ENCODE assay signal across 9 mouse cellular contexts in the genomic region with DNA sequence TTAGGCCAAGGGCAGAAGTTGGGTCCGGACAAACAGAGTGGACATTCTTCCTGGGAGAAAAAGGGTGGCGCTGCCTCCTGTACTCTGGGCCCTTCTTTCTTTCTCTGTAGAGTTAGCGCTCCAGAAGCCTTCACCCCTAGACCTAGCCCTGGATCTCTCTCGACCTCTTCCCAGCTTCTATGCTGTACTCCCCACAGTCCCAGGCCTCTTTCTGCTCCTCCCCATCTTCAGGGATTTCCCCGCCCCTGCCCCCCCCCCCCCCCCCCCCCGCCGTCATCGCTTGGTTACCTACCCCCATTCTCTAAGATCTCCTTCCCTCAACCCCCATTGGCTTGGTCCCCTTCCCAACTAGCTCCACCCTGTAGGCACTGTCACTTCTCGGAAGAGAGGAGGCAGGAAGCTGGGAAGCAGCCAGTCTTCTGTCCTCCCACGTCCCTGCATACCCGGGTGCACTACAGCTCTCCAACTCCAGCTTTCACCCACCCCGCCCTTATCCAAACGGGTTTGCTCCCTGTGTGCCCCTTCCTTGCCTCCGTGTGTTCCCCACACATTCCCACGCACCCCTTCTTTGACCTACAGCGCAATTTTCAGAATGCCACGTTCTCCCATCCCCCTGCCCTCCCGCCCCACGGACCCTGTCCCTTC. TPM values are rescaled to one million over a fixed set of nuclear protein-coding genes. Genes with fewer than 3 reads are reported as not detected.
A peak's percentile ranks its signal among the peaks of the same experiment; 100 is the strongest.
DNase-seq lines count a peak whose midpoint lies in the region; ATAC-seq lines count a peak whose summit lies in the region.
"Had no signal": no experiment of that assay in that cellular context is flagged by ENCODE, and none has a peak within 500 bp of the region (broad histone marks: within the 10 kb centered on the region; RNA-seq: fewer than 3 reads in every experiment).

No protein-coding gene starts in this region.

- H3K27ac ChIP-seq in intestine, embryonic 15.5 days: peak overlapping the region; percentile 90

- DNase-seq in adrenal gland, adult 2 months: peak; percentile 84
- peak; percentile 61 for DNase-seq in embryo, embryonic 11 days
- peak; percentile 53 to 80 for DNase-seq in gastrocnemius, postnatal 4 days (ENCODE audit: low spot score in 2 of 2)
- peak; percentile 73 to 89 for DNase-seq in left cerebral cortex, postnatal 25 days (ENCODE audit: low spot score in 2 of 2)
- DNase-seq in right cerebral cortex, postnatal 36 days (ENCODE audit: low spot score in 2 of 2): peak; percentile 68 to 74

- 10% methylated on average over 16 of the region's 19 CpGs for WGBS in intestine, embryonic 15.5 days

- H3K27me3 ChIP-seq in intestine, embryonic 15.5 days (replicated peaks): no peaks in the 10 kb centered on the region

- H3K4me1 ChIP-seq in intestine, embryonic 15.5 days (replicated peaks): peaks cover 19% of the 10 kb centered on the region

- H3K4me3 ChIP-seq in intestine, embryonic 15.5 days (replicated peaks): peak overlapping the region; percentile 30

- no peaks in the 10 kb centered on the region for H3K36me3 ChIP-seq in intestine, embryonic 15.5 days

- H3K9ac ChIP-seq in intestine, embryonic 15.5 days: peak overlapping the region; percentile 36

- intact Hi-C loops in left cerebral cortex, postnatal 25 days (cut with DNase I): loop anchor here (1.0 kb wide), 4 partner anchors 38 to 202 kb away; a partner anchor contains a TSS

- no peaks in the 10 kb centered on the region for H3K9me3 ChIP-seq in intestine, embryonic 15.5 days

- peak overlapping the region; percentile 75 for H3K4me2 ChIP-seq in intestine, embryonic 15.5 days (replicated peaks)

- ATAC-seq in intestine, embryonic 15.5 days: peak; percentile 89
- ATAC-seq in megakaryocyte, adult 5-6 weeks (ENCODE audit: poor library complexity, severe bottlenecking): peak; percentile 45
- no peak for ATAC-seq in erythroid progenitor cell, adult 5-6 weeks (replicated peaks; ENCODE audit: low FRiP score, poor library complexity, severe bottlenecking)

RNA-seq across cellular contexts. Expression of a gene that starts 13.2 kb away (rescaled TPM):
- 1 to 10 TPM; 1.4 to 3.0 TPM for total RNA-seq in adrenal gland, adult 2 months (2021)
- 1.7 and 5.1 TPM in 2 replicates for polyA plus RNA-seq in adrenal gland, adult 2 months (2012; rRNA removed)
- under 1 TPM; 0.22 to 0.62 TPM for total RNA-seq in gastrocnemius, postnatal 4 days (2021)
- polyA plus RNA-seq in intestine, embryonic 15.5 days (2015; fragmentation: Nextera tagmentation; extraction: Ambion mirVana): 7.9 and 10.7 TPM in 2 replicates
- 10 to 100 TPM; 79.6 to 84.3 TPM for total RNA-seq in left cerebral cortex, postnatal 25 days (2021)
- total RNA-seq in megakaryocyte, adult 5-6 weeks (2015): 1.5 and 3.0 TPM in 2 replicates
- total RNA-seq in megakaryocyte, adult 5-6 weeks (2017): 1.7 and 2.5 TPM in 2 replicates
- not detected in 2 replicates for total RNA-seq in erythroid progenitor cell, adult 5-6 weeks (2015; ENCODE audit: low replicate concordance)
- 0.26 TPM in 1 of 2 replicates, not detected in the other for total RNA-seq in erythroid progenitor cell, adult 5-6 weeks (2017; ENCODE audit: low replicate concordance)

RNA-seq across cellular contexts. Expression of a gene that starts 18.8 kb away (rescaled TPM):
- total RNA-seq in adrenal gland, adult 2 months (2021): not detected
- not detected in 2 replicates for polyA plus RNA-seq in adrenal gland, adult 2 months (2012; rRNA removed)
- not detected for total RNA-seq in gastrocnemius, postnatal 4 days (2021)
- not detected in 2 replicates for polyA plus RNA-seq in intestine, embryonic 15.5 days (2015; fragmentation: Nextera tagmentation; extraction: Ambion mirVana)
- not detected for total RNA-seq in left cerebral cortex, postnatal 25 days (2021)
- total RNA-seq in megakaryocyte, adult 5-6 weeks (2015): not detected in 2 replicates
- total RNA-seq in megakaryocyte, adult 5-6 weeks (2017): not detected in 2 replicates
- not detected in 2 replicates for total RNA-seq in erythroid progenitor cell, adult 5-6 weeks (2015; ENCODE audit: low replicate concordance)
- total RNA-seq in erythroid progenitor cell, adult 5-6 weeks (2017; ENCODE audit: low replicate concordance): not detected in 2 replicates
- polyA plus RNA-seq: large intestine, adult 2 months had no signal

RNA-seq across cellular contexts. Expression of a gene that starts 30.0 kb away (rescaled TPM):
- total RNA-seq in adrenal gland, adult 2 months (2021): under 1 TPM in 1 of 2 experiments, not detected in 1; 0.93 TPM
- polyA plus RNA-seq in adrenal gland, adult 2 months (2012; rRNA removed): 0.39 and 1.2 TPM in 2 replicates
- total RNA-seq in gastrocnemius, postnatal 4 days (2021): 1 to 10 TPM in 1 of 2 experiments, not detected in 1; 1.2 TPM
- polyA plus RNA-seq in intestine, embryonic 15.5 days (2015; fragmentation: Nextera tagmentation; extraction: Ambion mirVana): 1.6 and 3.6 TPM in 2 replicates
- total RNA-seq in left cerebral cortex, postnatal 25 days (2021): not detected
- total RNA-seq in megakaryocyte, adult 5-6 weeks (2015): 1,773 and 2,031 TPM in 2 replicates
- total RNA-seq in megakaryocyte, adult 5-6 weeks (2017): 1,518 and 1,657 TPM in 2 replicates
- 172 and 212 TPM in 2 replicates for total RNA-seq in erythroid progenitor cell, adult 5-6 weeks (2015; ENCODE audit: low replicate concordance)
- 65.6 and 95.9 TPM in 2 replicates for total RNA-seq in erythroid progenitor cell, adult 5-6 weeks (2017; ENCODE audit: low replicate concordance)

RNA-seq across cellular contexts. Expression of a gene that starts 30.3 kb away (rescaled TPM):
- total RNA-seq in adrenal gland, adult 2 months (2021): 1 to 10 TPM in 1 of 2 experiments, under 1 TPM in 1; 0.89 to 1.5 TPM
- 0.68 and 1.4 TPM in 2 replicates for polyA plus RNA-seq in adrenal gland, adult 2 months (2012; rRNA removed)
- total RNA-seq in gastrocnemius, postnatal 4 days (2021): under 1 TPM; 0.25 to 0.54 TPM
- polyA plus RNA-seq in intestine, embryonic 15.5 days (2015; fragmentation: Nextera tagmentation; extraction: Ambion mirVana): 24.6 and 26.1 TPM in 2 replicates
- under 1 TPM in 1 of 2 experiments, not detected in 1; 0.21 TPM for total RNA-seq in left cerebral cortex, postnatal 25 days (2021)
- 6.7 and 9.7 TPM in 2 replicates for total RNA-seq in megakaryocyte, adult 5-6 weeks (2015)
- 3.8 and 6.1 TPM in 2 replicates for total RNA-seq in megakaryocyte, adult 5-6 weeks (2017)
- 4.3 TPM in 1 of 2 replicates, not detected in the other for total RNA-seq in erythroid progenitor cell, adult 5-6 weeks (2015; ENCODE audit: low replicate concordance)
- 0.91 and 1.3 TPM in 2 replicates for total RNA-seq in erythroid progenitor cell, adult 5-6 weeks (2017; ENCODE audit: low replicate concordance)

RNA-seq across cellular contexts. Expression of a gene that starts 37.1 kb away (rescaled TPM):
- 100 to 1,000 TPM; 102 to 148 TPM for total RNA-seq in adrenal gland, adult 2 months (2021)
- polyA plus RNA-seq in adrenal gland, adult 2 months (2012; rRNA removed): 140 and 146 TPM in 2 replicates
- total RNA-seq in gastrocnemius, postnatal 4 days (2021): 10 to 100 TPM; 75.0 to 79.2 TPM
- 255 and 288 TPM in 2 replicates for polyA plus RNA-seq in intestine, embryonic 15.5 days (2015; fragmentation: Nextera tagmentation; extraction: Ambion mirVana)
- 10 to 100 TPM in 1 of 2 experiments, 1 to 10 TPM in 1; 9.9 to 13.5 TPM for total RNA-seq in left cerebral cortex, postnatal 25 days (2021)
- 2,002 and 2,201 TPM in 2 replicates for total RNA-seq in megakaryocyte, adult 5-6 weeks (2015)
- 715 and 839 TPM in 2 replicates for total RNA-seq in megakaryocyte, adult 5-6 weeks (2017)
- 156 and 271 TPM in 2 replicates for total RNA-seq in erythroid progenitor cell, adult 5-6 weeks (2015; ENCODE audit: low replicate concordance)
- total RNA-seq in erythroid progenitor cell, adult 5-6 weeks (2017; ENCODE audit: low replicate concordance): 73.5 and 106 TPM in 2 replicates

Comparison
In these comparisons a context has a peak if more than half of its experiments do, and no peak if none do; other contexts are left out.
1. RNA of a gene that starts 13.2 kb away (total RNA-seq): 79.6 to 84.3 TPM in left cerebral cortex, postnatal 25 days; 1.4 to 3.0 TPM in adrenal gland, adult 2 months, 1.5 to 3.0 TPM in megakaryocyte, adult 5-6 weeks, 0.22 to 0.62 TPM in gastrocnemius, postnatal 4 days and 0.26 TPM in erythroid progenitor cell, adult 5-6 weeks; every median in the first group is over 10 times any median in the second.
2. RNA of a gene that starts 30.0 kb away (total RNA-seq): 1,518 to 2,031 TPM in megakaryocyte, adult 5-6 weeks and 65.6 to 212 TPM in erythroid progenitor cell, adult 5-6 weeks; 1.2 TPM in gastrocnemius, postnatal 4 days, 0.93 TPM in adrenal gland, adult 2 months and not detected in left cerebral cortex, postnatal 25 days; every median in the first group is over 10 times any median in the second.
3. Peak in every context shown above with its lines, with median percentiles within 50 percentile points of each other: DNase-seq.